Mouse (Mus musculus) pancreas, adult 10 weeks (tissue): ENCODE results near the gene Gm10251. TPM values are rescaled to one million over a fixed set of nuclear protein-coding genes. Genes with fewer than 3 reads are reported as not detected.

ENCODE experiments used
- polyA plus RNA-seq: library from polyadenylated mRNA; stranded (reverse); fragments of 350-450 nt; fragmentation: Illumina TruSeq; extraction: RNeasy Lipid Tissue Mini Kit (QIAGEN cat#74804); gene quantifications from one replicate; pipeline ENCODE4 v1.2.3, GENCODE M21; 2015; ENCODE audit warnings: low read depth, low replicate concordance; ENCODE audit not compliant: insufficient read depth

The Gm10251 gene
- not detected for polyA plus RNA-seq

GRCm38 (mm10) chr14:6684070-6684469 lies at the start of gene Gm10251:
Gm10251 (minus strand) TSS chr14:6684170.

DNA sequence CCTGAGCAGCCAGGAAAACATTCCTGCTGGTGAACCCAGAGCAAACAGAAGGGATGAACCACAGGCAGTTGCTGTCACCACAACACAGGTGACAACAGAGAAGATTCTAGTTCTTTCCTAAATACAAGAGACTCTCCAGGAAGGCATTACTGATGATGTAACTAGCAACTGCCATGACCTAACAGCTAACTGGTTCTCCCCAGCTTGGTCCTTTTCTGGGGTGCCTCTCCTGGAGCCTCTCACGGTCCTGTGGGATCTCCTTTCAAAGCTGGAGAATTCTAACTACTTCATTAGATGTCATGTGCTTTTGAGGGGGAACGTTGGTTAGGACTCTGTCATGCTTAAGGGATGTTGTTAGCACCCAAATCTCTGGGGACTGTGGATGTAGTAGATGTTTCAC lies 36.2 kb upstream of the Gm10251 start, which contains the start of gene Gm8050:
TSS of gene Gm8050 (minus strand) at position 101 of the 400 bp plus-strand sequence.

DNA sequence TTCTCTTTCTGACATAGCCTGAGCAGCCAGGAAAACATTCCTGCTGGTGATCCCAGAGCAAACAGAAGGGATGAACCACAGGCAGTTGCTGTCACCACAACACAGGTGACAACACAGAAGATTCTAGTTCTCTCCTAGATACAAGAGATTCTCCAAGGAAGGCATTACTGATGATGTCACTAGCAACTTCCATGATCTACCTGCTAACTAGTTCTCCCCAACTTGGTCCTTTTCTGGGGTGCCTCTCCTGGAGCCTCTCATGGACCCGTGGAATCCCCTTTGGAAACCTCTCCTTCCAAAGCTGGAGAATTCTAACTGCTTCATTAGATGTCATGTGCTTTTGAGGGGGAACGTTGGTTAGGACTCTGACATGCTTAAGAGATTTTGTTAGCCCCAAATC lies 61.7 kb downstream of the Gm10251 start, which contains the start of gene Gm3460:
TSS of gene Gm3460 (minus strand) at position 101 of the 400 bp plus-strand sequence.

GRCm38 (mm10) chr14:6590513-6590912 lies 93.5 kb downstream of the Gm10251 start, which contains the start of gene Gm3629:
Gm3629 (minus strand) TSS chr14:6590613.

Other genes starting within 250 kb of the Gm10251 start
- not detected for gene Gm3594, start 239.6 kb downstream of the Gm10251 start, polyA plus RNA-seq
- not detected for gene Gm8356, start 146.9 kb downstream of the Gm10251 start, polyA plus RNA-seq
- gene Gm3629, start 93.6 kb downstream of the Gm10251 start, polyA plus RNA-seq = not detected
- gene Gm3460, start 61.8 kb downstream of the Gm10251 start, polyA plus RNA-seq = not detected
- gene Gm8050, start 36.1 kb upstream of the Gm10251 start, polyA plus RNA-seq = not detected
- gene Gm3636, start 58.2 kb upstream of the Gm10251 start, polyA plus RNA-seq = 0.79 TPM
- gene Gm8362, start 90.2 kb upstream of the Gm10251 start, polyA plus RNA-seq = not detected
- gene Gm3642, start 156.1 kb upstream of the Gm10251 start, polyA plus RNA-seq = not detected
- not detected for gene Gm3667, start 205.8 kb upstream of the Gm10251 start, polyA plus RNA-seq